13 mouse cellular contexts compared by ENCODE assay signal in genomic region chr10:28568047-28568446, GRCm38 (mm10).
DNase-seq lines count a peak whose midpoint lies in the region; ATAC-seq lines count a peak whose summit lies in the region.
"Had no signal": no experiment of that assay in that cellular context is flagged by ENCODE, and none has a peak within 500 bp of the region (broad histone marks: within the 10 kb centered on the region; RNA-seq: fewer than 3 reads in every experiment).

No protein-coding gene starts in this region.

- DNase-seq in 416B (ENCODE audit: low read depth) = peak; percentile 59
- DNase-seq in liver = peak; percentile 39
- peak; percentile 28 for DNase-seq in thymus, postnatal 0 days (ENCODE audit: low spot score)
- DNase-seq in left cerebral cortex, adult 18-20 months (ENCODE audit: low spot score in 2 of 2) = no peak
- no peak for DNase-seq in cerebellum, postnatal 25 days
- DNase-seq: gastrocnemius, postnatal 36 days; heart, postnatal 14 days; lung, adult 18-20 months; lung, postnatal 36 days had no signal

- ATAC-seq in CD4-positive, CD25-positive, alpha-beta regulatory T cell, adult 4 months = peak; percentile 13
- no peak for ATAC-seq in megakaryocyte, adult 5-6 weeks (ENCODE audit: poor library complexity, severe bottlenecking)
- ATAC-seq: forebrain, embryonic 14.5 days; intestine, postnatal 0 days had no signal

Comparison
In these comparisons a context has a peak if more than half of its experiments do, and no peak if none do; other contexts are left out.
1. DNase-seq: peak in 416B (single experiment), liver (single experiment) and thymus, postnatal 0 days (single experiment); none in left cerebral cortex, adult 18-20 months (0 of 2) and cerebellum, postnatal 25 days (0 of 2).